Mouse (Mus musculus): ENCODE data around the gene Cgrrf1.

Cgrrf1 gene

DNA sequence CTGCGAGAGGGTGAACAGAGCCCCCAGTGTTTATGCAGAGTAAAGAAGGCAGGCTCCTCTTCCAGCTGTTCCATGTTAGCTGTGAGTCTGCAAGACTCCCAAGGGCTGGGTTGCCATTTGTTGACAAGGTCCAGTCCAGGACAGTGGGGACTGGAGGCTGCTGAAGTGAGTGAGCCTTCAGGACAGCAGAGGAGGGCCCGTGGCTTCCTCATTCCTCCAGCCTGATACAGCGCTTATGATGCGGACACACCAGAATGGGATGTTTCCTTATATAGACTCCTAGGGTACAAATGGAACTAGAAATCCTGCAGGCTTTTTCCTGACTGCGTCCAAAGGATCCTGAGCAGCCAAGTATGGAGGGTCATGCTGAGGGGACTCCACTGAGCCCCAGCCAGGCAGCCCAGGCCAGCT is 54.0 kb downstream of the Cgrrf1 start:
- DNase-seq (ENCODE audit: low spot score in 2 of 2), result no peak

DNA sequence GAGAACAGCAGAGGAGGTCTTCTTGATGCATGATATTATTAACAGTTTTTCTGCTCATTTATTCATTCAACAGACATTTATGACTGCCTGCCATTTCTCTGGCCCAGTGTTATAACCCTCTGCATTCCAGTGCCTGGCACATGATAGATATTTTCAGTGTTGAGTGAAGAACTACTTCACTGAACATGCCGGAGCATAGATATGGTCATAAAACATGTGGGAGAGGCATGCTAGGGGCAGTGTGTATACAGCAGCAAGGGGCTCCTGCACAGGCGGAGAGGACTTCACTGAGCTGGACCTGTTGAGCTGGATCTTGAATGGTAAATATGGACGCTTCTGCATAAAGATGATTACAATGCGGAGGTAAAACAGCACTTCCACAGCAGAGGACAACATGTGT is 57.2 kb downstream of the Cgrrf1 start:
- DNase-seq (ENCODE audit: low spot score in 2 of 2), result no peak

DNA sequence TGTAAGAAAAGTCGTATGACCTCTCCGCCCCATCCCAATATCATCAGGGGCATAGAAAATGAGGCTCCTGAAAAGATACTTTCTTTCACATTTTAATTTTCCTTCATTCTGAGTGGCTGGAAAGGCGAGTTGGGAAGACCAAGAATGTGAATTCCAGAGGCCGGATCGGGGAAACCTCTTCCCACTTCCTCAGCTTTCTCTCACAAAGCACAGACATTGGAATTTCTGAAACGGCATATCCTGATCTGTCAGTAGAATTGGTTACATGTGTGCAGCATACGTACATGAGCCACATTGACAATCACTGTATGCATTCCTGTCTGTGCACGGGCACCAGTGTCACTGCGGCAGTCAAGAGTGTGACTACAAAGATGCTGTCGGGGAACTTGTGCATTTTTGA is 62.0 kb downstream of the Cgrrf1 start:
- DNase-seq (ENCODE audit: low spot score in 2 of 2), result no peak

DNA sequence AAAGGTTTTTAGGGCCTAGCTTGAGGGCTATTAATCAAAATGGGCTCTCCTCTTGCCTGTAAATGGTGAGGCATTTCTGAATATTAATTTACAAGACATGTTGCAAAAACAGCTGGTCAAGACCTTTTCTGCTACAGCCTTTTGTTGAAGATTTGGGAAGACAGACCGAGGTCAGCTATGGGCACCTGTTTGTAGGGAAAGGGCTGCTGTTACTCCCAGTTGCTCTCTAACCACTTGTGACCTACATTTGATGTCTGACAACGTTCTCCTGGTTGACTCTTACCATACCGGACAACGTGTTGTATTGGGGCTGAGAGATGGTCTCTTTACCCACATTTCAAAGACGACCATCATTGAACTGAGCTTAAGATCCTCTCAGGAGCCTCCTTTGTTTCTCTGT is 66.0 kb downstream of the Cgrrf1 start:
- DNase-seq (ENCODE audit: low spot score in 2 of 2), result no peak

DNA sequence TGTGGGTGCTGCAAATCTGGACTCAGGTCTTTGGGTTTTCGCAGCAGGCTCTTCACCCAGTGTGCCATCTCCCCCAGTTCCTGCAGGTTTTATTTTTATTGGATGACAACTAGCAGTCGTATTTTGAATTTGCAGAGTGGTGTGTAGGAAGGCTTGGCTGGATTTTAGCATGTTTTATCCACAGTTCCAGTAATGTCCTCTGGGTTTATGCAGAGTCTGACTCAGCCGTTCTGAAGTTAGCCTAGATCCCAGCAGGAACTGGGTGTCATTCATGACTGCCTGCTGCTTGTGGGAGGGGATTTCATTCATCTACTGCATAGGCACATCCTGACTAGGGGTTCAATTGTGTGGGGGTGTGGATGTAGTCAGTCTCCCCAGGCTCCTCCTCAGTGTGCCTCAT is 66.7 kb downstream of the Cgrrf1 start:
- no peak for DNase-seq (ENCODE audit: low spot score in 2 of 2)

DNA sequence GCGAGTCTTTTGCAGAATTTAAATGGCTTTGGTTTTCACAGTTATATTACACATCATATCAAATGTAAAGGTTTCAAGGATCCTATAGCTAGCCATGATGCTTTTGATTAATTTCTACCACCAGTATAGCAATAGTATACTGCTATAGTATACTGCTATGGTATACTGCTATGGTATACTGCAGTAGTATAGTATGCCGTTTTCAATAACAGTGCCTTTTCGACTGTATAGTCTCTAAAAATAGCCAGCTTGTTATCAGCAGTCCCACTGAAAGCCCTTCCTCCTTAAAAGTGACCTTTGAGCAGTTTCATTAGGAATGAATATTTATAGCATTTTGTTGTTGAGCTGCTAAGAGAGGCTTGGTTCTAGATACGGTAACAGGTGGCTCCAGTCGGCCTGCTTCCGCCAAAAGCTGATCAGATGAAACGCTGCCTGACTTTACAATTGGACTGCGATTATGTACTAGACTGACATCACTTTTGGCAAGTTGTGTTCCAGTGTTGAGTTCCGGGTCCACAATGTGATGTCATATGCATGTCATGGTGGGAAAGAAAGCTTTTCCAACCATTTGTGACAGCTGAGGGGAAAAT is 70.7 kb downstream of the Cgrrf1 start:
- DNase-seq (ENCODE audit: low spot score in 2 of 2), result no peak

Data from spleen, postnatal 4 days (tissue).